Mouse (Mus musculus): Measurements from ENCODE around the gene Gm20388.

DNA sequence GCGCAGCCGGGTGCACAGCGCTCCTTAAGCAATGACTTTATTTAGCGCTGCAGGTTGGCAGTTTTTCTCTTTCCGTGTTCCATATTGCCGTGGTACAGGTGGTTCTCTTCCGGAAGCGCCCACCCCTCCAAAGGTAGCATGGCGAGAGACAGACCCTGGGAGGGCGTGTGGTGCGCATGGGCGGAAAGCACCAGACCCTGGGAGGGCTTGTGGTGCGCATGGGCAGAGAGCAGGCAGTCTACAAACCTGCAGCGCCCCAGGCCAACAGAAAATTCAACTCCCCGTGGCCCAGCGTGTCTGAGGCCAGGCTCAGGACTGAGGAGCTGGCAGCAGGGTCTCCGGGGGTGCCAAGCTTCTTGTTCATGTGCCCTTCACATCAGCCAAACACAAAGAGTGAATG, 1660.2 kb downstream of the Gm20388 start:
- TF ChIP-seq CTCF (IDR thresholded peaks at IDR 0.05; ENCODE audit: low read depth) (no peak), EP300 (optimal IDR thresholded peaks at IDR 0.05) (no peak)
